Mouse (Mus musculus): ENCODE data around the gene Pias1. TPM values are rescaled to one million over a fixed set of nuclear protein-coding genes. Genes with fewer than 3 reads are reported as not detected.

Pias1 gene
- polyA plus RNA-seq, 1 experiment from 2014 or later = 42.7 TPM

DNA sequence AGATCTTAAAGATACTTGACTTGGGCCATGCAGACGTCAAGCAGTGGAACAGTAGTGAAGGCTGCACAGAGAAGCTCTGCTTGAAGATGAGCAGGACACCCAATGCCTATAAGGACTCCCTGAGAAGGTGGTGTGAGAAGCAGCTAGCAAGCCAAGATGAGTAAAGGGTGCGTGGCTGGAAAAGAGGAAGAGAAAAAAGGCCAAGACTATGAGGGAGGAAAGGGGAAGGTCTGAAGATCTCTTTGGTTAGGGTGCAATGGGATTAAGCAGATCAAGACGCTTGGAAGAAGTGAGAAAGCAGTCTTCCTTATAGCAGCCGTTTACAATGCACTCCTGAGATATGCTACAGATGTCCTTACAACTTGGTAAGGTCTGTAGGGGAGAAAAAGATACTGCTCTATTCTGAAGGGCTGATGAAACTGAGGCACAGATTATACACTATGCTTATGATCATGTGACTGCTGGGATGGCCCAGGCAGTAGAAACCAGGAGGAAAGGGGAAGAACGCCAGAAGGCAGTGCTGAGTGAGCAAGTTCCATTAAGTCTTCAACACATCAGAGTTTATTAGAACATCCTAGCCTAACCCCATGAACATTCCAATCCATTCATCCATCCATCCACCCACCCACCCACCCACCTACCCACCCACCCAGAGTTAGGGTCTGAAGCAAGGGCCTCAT is 74.2 kb downstream of the Pias1 start:
- Histone ChIP-seq H3K9ac (ENCODE audit: low read length) (no peak overlapping the region), H3K4me2 (ENCODE audit: low read length) (no peak overlapping the region), H3K27ac (replicated peaks in 1 of 2; ENCODE audit: control insufficient read depth in 1 of 2, insufficient read depth in 1 of 2, low read depth in 2 of 2, low read length in 2 of 2) (no peak overlapping the region), H3K36me3 (ENCODE audit: control insufficient read depth, insufficient read depth, low read length) (peaks cover 62% of the 10 kb centered on the region), H3K9me3 (ENCODE audit: control insufficient read depth, low read length) (peaks cover 6% of the 10 kb centered on the region; the same call in 1 of the 2 replicates), H3K4me3 (ENCODE audit: control insufficient read depth in 1 of 2, insufficient read depth in 1 of 2, low read depth in 1 of 2, low read length in 2 of 2) (no peak overlapping the region), H3K27me3 (ENCODE audit: control insufficient read depth, insufficient read depth, low read length) (no peaks in the 10 kb centered on the region), H3K4me1 (ENCODE audit: control insufficient read depth in 2 of 2, insufficient read depth in 2 of 2, low read length in 2 of 2) (no peaks in the 10 kb centered on the region)
- ATAC-seq (ENCODE audit: insufficient number of reproducible peaks, insufficient read depth, low FRiP score, low read depth) = no peak
- 86% methylated on average over 5 of the region's 5 CpGs for WGBS

GRCm38 (mm10) chr9:62905039-62905438 is 82.7 kb downstream of the Pias1 start:
- Histone ChIP-seq H3K4me3 (ENCODE audit: control insufficient read depth in 1 of 2, insufficient read depth in 1 of 2, low read depth in 1 of 2, low read length in 2 of 2) (no peak overlapping the region), H3K27ac (replicated peaks in 1 of 2; ENCODE audit: control insufficient read depth in 1 of 2, insufficient read depth in 1 of 2, low read depth in 2 of 2, low read length in 2 of 2) (no peak overlapping the region), H3K4me2 (ENCODE audit: low read length) (no peak overlapping the region), H3K4me1 (ENCODE audit: control insufficient read depth in 2 of 2, insufficient read depth in 2 of 2, low read length in 2 of 2) (no peaks in the 10 kb centered on the region), H3K36me3 (ENCODE audit: control insufficient read depth, insufficient read depth, low read length) (peaks cover 49% of the 10 kb centered on the region), H3K27me3 (ENCODE audit: control insufficient read depth, insufficient read depth, low read length) (no peaks in the 10 kb centered on the region), H3K9me3 (ENCODE audit: control insufficient read depth, low read length) (no peaks in the 10 kb centered on the region), H3K9ac (ENCODE audit: low read length) (no peak overlapping the region)
- ATAC-seq (ENCODE audit: insufficient number of reproducible peaks, insufficient read depth, low FRiP score, low read depth) = no peak
- WGBS = 93% methylated on average over 8 of the region's 8 CpGs

GRCm38 (mm10) chr9:62903841-62904240 is 83.9 kb downstream of the Pias1 start:
- Histone ChIP-seq H3K36me3 (ENCODE audit: control insufficient read depth, insufficient read depth, low read length) (peaks cover 37% of the 10 kb centered on the region), H3K4me1 (ENCODE audit: control insufficient read depth in 2 of 2, insufficient read depth in 2 of 2, low read length in 2 of 2) (no peaks in the 10 kb centered on the region), H3K4me2 (ENCODE audit: low read length) (no peak overlapping the region), H3K4me3 (ENCODE audit: control insufficient read depth in 1 of 2, insufficient read depth in 1 of 2, low read depth in 1 of 2, low read length in 2 of 2) (no peak overlapping the region), H3K27ac (replicated peaks in 1 of 2; ENCODE audit: control insufficient read depth in 1 of 2, insufficient read depth in 1 of 2, low read depth in 2 of 2, low read length in 2 of 2) (no peak overlapping the region), H3K27me3 (ENCODE audit: control insufficient read depth, insufficient read depth, low read length) (no peaks in the 10 kb centered on the region), H3K9ac (ENCODE audit: low read length) (no peak overlapping the region), H3K9me3 (ENCODE audit: control insufficient read depth, low read length) (no peaks in the 10 kb centered on the region)
- no peak for ATAC-seq (ENCODE audit: insufficient number of reproducible peaks, insufficient read depth, low FRiP score, low read depth)
- 93% methylated on average over 2 of the region's 2 CpGs for WGBS

DNA sequence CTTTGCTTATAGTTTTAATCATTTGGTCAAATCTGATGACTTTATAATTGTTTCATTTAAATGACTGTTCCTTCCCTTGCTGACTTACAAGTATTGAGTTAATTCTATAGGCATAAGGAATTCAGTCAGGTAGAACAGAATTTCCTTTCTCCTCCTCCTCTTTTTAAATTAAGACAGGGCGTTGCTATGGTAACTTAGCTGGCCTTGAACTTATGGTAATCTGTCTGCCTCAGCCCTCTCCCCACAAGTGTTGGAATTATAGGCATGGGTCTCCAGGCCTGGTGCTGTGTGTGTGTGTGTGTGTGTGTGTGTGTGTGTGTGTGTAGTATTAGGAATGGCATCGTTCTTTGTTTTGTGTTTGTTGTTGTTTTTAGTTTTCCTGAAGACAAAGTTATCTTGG is 86.0 kb downstream of the Pias1 start:
- Histone ChIP-seq H3K27ac (replicated peaks in 1 of 2; ENCODE audit: control insufficient read depth in 1 of 2, insufficient read depth in 1 of 2, low read depth in 2 of 2, low read length in 2 of 2) (no peak overlapping the region), H3K4me1 (ENCODE audit: control insufficient read depth in 2 of 2, insufficient read depth in 2 of 2, low read length in 2 of 2) (no peaks in the 10 kb centered on the region), H3K4me3 (ENCODE audit: control insufficient read depth in 1 of 2, insufficient read depth in 1 of 2, low read depth in 1 of 2, low read length in 2 of 2) (no peak overlapping the region), H3K27me3 (ENCODE audit: control insufficient read depth, insufficient read depth, low read length) (no peaks in the 10 kb centered on the region), H3K4me2 (ENCODE audit: low read length) (no peak overlapping the region), H3K9me3 (ENCODE audit: control insufficient read depth, low read length) (no peaks in the 10 kb centered on the region), H3K9ac (ENCODE audit: low read length) (no peak overlapping the region), H3K36me3 (ENCODE audit: control insufficient read depth, insufficient read depth, low read length) (peaks cover 35% of the 10 kb centered on the region)
- 91% methylated on average over 2 of the region's 2 CpGs for WGBS
- no peak for ATAC-seq (ENCODE audit: insufficient number of reproducible peaks, insufficient read depth, low FRiP score, low read depth)

DNA sequence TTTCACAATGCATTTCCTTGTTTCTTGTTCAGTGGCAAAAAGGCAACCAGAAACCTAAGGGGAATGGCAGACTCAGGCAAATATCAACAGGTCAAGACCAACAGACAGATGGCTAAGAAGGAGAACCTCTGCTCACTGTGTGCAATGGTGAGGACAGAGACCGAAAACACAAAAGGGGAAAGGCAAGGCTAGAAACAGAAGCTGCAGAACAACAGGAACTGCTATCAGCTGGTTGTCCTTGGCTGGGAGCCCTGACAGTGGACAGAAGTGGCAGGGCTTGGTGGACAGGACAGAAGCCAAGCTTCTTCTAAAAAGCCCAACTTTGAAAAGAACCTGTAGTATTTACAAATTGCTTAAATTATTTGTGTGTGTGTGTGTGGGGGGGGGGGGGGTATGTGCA is 93.2 kb downstream of the Pias1 start:
- Histone ChIP-seq H3K4me2 (ENCODE audit: low read length) (no peak overlapping the region), H3K27me3 (ENCODE audit: control insufficient read depth, insufficient read depth, low read length) (no peaks in the 10 kb centered on the region), H3K4me1 (ENCODE audit: control insufficient read depth in 2 of 2, insufficient read depth in 2 of 2, low read length in 2 of 2) (0 out of 4 replicates have a peak, but pooled peaks cover 0 to 3% of the 10 kb centered on the region in 2 experiments), H3K9ac (ENCODE audit: low read length) (no peak overlapping the region), H3K4me3 (ENCODE audit: control insufficient read depth in 1 of 2, insufficient read depth in 1 of 2, low read depth in 1 of 2, low read length in 2 of 2) (no peak overlapping the region), H3K36me3 (ENCODE audit: control insufficient read depth, insufficient read depth, low read length) (peaks cover 55% of the 10 kb centered on the region), H3K9me3 (ENCODE audit: control insufficient read depth, low read length) (no peaks in the 10 kb centered on the region), H3K27ac (replicated peaks in 1 of 2; ENCODE audit: control insufficient read depth in 1 of 2, insufficient read depth in 1 of 2, low read depth in 2 of 2, low read length in 2 of 2) (no peak overlapping the region; a peak in 1 of 4 replicates)
- no peak for ATAC-seq (ENCODE audit: insufficient number of reproducible peaks, insufficient read depth, low FRiP score, low read depth)
- WGBS = 42% methylated on average over 1 of the region's 1 CpGs

DNA sequence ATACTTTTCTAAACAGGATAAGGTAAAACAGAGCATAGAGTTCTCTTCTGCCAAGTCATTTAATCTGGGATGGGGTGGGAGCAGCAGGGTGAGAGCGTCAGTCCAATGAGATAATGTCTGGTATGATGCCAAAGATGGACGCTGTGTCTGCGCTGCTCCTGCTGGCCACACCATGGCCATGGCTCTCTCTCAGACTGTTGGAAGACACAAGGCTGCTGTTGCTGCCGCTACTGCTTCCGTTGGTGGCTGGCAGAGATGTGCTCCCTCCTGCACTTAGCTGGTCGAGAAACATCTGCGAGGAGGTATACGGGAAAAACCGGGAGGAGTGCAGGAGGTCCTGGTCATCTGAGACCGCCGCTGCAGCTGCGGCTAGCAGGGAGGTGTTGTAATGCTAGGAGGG is 105.9 kb downstream of the Pias1 start:
- Histone ChIP-seq H3K4me2 (ENCODE audit: low read length) (peak overlapping the region; percentile 12; the same call in 1 of the 2 replicates), H3K9ac (ENCODE audit: low read length) (no peak overlapping the region), H3K9me3 (ENCODE audit: control insufficient read depth, low read length) (no peaks in the 10 kb centered on the region), H3K4me1 (ENCODE audit: control insufficient read depth in 2 of 2, insufficient read depth in 2 of 2, low read length in 2 of 2) (peaks cover 8 to 17% of the 10 kb centered on the region in 2 experiments; a peak in 3 of 4 replicates), H3K4me3 (ENCODE audit: control insufficient read depth in 1 of 2, insufficient read depth in 1 of 2, low read depth in 1 of 2, low read length in 2 of 2) (no peak overlapping the region), H3K36me3 (ENCODE audit: control insufficient read depth, insufficient read depth, low read length) (peaks cover 59% of the 10 kb centered on the region), H3K27me3 (ENCODE audit: control insufficient read depth, insufficient read depth, low read length) (no peaks in the 10 kb centered on the region), H3K27ac (replicated peaks in 1 of 2; ENCODE audit: control insufficient read depth in 1 of 2, insufficient read depth in 1 of 2, low read depth in 2 of 2, low read length in 2 of 2) (peak overlapping the region; percentile 31 to 55; a peak in 3 of 4 replicates)
- 50% methylated on average over 12 of the region's 12 CpGs for WGBS
- ATAC-seq (ENCODE audit: insufficient number of reproducible peaks, insufficient read depth, low FRiP score, low read depth) = peak; percentile 59; the same call in 1 of the 2 replicates

DNA sequence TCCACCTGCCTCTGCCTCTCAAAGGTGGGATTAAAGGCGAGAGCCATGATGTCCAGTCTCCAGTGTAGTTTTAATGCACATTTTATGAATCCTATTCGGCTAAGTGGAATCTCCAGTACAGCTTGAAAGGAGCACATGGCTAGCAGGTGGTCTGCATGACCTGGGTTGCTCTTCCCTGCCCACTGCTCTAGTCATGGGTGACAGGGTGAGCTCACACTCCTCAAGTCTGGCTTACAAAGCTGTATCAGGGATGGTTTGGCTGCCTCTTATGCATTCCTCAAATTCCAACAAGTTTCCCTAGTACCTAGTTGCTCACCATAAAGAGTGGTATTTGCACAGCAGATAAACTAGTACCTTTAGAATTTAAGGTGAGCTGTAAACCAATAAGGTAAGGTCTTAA is 109.9 kb downstream of the Pias1 start:
- 73% methylated on average over 2 of the region's 2 CpGs for WGBS
- no peak overlapping the region for H3K4me3 ChIP-seq (ENCODE audit: control insufficient read depth in 1 of 2, insufficient read depth in 1 of 2, low read depth in 1 of 2, low read length in 2 of 2)
- H3K9me3 ChIP-seq (ENCODE audit: control insufficient read depth, low read length) = no peaks in the 10 kb centered on the region
- peaks cover 25% of the 10 kb centered on the region for H3K36me3 ChIP-seq (ENCODE audit: control insufficient read depth, insufficient read depth, low read length)
- H3K9ac ChIP-seq (ENCODE audit: low read length) = no peak overlapping the region
- no peak overlapping the region for H3K4me2 ChIP-seq (ENCODE audit: low read length)
- no peak overlapping the region for H3K27ac ChIP-seq (replicated peaks in 1 of 2; ENCODE audit: control insufficient read depth in 1 of 2, insufficient read depth in 1 of 2, low read depth in 2 of 2, low read length in 2 of 2)
- peaks cover 8 to 17% of the 10 kb centered on the region in 2 experiments; a peak in 3 of 4 replicates for H3K4me1 ChIP-seq (ENCODE audit: control insufficient read depth in 2 of 2, insufficient read depth in 2 of 2, low read length in 2 of 2)
- H3K27me3 ChIP-seq (ENCODE audit: control insufficient read depth, insufficient read depth, low read length) = no peaks in the 10 kb centered on the region
- ATAC-seq (ENCODE audit: insufficient number of reproducible peaks, insufficient read depth, low FRiP score, low read depth) = no peak

Data from heart, embryonic 14.5 days (tissue).